Mouse (Mus musculus): ENCODE results near the gene Ankrd44.
"Not testable (repeated sequence)": the region's sequence is repeated elsewhere in the genome, so short reads cannot be mapped to it uniquely, and the experiment has no call there.

The Ankrd44 gene

GRCm38 (mm10) chr1:54925971-54926771 is at the start of gene Ankrd44:
Gene Ankrd44 (minus strand): TSS chr1:54926387.
- peak; percentile 79 for DNase-seq (ENCODE audit: low spot score)

DNA sequence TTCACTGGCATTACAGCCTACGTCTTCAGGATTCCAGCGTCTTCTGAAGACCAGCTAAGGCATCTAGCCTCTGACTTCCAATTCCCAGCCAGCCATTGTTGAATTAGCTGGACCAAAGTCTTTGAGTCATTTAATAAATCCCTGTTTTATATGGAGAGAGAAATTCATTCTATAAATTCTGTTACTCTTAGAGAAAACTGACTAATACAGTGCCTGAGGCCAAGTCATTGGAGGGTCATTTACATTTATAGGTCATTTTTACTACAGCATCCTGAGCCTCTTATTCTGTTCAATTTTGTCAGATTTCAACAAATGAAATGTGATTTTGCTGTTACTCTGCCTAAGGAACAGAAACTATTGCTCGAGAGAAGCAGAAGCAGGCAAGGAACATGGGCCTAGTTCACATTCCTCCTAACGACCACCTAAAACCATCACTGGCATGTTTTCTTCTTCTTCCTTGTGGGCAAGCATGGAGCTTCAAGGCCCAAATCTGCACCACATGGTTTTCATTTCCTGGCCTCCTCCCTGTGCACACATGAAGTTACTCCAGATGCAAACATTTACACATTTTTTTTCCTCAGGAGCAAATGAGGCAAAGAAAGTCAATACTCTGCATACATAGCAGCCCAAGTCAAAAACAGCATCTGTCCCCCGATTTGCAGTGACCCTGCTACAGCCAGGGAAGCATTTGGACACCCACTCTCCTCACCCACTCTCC is 45.7 kb upstream of the Ankrd44 start:
- DNase-seq (ENCODE audit: low spot score) = no peak

DNA sequence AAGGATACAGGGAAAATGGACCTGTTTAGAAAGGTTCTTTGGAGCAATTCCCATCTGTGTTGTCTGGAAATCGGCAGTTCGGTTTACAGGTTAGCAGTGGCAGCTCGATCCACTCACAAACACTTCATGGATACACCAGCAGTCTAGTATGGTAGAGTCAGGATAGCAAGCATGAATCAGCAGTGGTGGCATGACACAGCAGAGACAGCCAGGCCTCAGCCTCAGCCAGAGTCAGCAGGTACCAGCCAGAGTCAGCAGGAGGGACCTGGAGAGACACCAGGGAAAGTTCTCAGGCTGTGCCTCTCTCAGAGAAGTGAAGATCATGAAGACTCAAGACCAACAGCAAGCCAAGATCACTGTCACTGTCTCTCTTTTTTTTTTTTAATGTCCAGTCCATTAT is 40.7 kb upstream of the Ankrd44 start:
- no peak for DNase-seq (ENCODE audit: low spot score)

DNA sequence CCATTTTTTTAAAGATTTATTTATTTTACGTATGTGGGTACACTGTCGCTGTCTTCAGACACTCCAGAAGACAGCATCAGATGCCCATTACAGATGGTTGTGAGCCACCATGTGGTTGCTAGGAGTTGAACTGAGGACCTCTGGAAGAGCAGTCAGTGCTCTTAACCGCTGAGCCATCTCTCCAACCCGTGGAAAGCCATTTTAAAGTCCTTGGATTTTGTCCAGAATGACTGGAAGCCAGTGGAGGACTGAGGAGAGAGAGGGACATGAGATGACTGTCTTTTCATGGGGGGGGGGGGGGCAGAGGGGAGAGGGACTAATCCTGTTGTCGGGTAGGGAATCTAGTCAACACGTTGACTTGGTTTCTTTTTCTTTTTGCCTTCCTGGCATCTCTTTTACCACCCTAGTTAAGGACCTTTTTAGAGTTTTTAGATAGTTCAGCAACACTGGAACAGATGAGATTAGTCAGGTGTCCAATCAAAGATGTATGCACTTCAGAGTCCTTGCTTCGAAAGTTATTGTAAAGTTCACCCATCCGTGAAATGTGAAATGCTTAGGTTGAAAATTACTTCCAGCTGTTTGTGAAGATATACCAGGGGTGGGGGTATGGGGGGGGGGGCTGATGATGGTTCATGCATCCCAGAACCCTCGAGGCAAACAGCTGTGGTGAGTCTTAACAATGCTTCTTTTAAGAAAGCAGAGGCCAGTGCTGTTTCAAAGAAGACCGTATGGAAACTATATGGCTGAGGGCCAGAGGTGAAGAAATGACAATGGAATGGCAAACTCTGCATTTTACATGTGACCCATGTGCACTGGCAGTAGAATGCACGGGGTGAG is 39.2 kb upstream of the Ankrd44 start:
- DNase-seq (ENCODE audit: low spot score) = no peak

DNA sequence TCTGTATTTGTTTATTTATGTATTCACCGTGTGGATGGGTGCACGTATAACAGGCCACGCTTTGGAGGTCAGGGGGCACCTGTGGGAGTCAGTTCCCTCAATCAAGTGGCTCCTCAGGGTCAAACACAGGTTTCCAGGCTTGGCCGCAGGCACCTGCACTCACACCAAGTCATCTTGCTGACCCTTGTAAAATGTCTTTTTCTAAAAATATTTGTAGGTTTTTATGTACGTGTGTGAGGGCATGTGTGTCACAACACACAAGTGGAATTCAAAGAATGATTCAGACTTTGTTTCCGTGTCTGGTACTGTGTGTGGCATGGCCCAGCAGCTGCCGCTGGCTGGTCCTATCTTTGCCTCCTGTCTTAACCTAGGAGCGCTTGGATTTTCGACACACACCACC is 35.5 kb upstream of the Ankrd44 start:
- no peak for DNase-seq (ENCODE audit: low spot score)

GRCm38 (mm10) chr1:54960613-54961165 is 34.5 kb upstream of the Ankrd44 start:
- DNase-seq (ENCODE audit: low spot score) = no peak

DNA sequence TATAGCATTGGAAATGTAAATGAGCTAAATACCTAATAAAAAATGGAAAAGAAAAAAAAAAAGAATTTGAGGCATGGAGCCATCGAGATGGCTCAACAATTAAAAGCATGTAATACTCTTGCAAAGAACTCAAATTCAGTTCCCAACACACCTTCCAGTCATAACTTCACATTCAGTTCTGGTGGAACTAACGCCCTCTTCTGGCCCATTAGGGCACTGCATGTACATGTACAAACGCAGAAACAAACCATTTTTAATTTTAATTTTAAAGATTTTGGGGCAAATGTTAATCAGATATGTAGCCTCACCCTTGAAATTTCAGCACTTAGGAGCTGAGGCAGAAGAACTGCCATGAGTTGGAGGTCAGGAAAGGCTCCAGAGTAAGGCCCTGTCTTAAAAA is 32.3 kb upstream of the Ankrd44 start:
- no peak for DNase-seq (ENCODE audit: low spot score)

DNA sequence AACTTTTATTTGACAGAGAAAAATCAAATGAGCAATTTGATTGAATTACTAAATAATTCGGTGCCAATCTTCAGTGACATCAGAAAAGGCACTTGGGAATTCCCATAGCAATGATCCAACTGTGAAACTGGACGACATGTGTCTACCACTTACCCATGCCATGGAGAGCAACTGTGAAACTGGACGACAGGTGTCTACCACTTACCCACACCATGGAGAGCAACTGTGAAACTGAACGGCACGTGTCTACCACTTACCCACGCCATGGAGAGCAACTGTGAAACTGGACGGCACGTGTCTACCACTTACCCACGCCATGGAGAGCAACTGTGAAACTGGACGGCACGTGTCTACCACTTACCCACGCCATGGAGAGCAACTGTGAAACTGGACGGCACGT is 30.8 kb upstream of the Ankrd44 start:
- not testable (repeated sequence) for DNase-seq (ENCODE audit: low spot score)

DNA sequence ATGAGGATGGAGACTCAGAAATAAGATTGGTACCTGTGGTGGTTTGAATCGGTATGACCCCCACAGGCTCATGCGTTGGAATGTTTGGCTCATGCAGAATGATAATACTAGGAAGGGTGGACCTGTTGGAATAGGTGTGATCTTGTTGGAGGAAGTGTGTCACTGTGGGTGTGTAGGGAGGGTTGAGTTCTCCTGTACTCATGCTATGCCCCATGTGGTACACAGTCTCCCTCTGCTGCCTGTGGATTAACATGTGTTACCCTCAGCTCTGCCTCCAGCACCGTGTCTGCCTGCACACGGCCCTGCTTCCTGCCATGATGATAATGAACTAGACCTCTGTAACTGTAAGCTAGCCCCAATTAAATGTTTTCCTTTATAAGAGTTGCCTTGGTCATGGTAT is 28.7 kb upstream of the Ankrd44 start:
- no peak for DNase-seq (ENCODE audit: low spot score)

DNA sequence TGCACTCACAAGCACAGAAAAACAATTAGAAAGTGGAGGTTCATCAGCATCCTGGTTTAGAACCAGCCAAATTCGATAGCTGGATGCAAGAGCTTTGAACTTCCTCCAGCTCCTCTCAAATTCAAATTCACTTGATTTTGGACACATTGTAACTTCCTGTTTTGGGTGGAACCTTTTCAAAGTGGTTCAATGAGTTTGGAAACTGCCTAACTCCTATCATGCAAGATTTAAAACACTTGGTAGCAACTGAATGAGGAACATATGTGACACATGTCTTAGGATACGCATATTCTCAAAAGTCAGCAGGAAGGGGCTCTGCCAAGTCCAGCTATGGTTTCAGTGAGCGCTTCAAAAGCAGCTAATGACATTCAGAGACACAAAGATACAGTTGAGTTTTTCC is 18.5 kb upstream of the Ankrd44 start:
- no peak for DNase-seq (ENCODE audit: low spot score)

DNA sequence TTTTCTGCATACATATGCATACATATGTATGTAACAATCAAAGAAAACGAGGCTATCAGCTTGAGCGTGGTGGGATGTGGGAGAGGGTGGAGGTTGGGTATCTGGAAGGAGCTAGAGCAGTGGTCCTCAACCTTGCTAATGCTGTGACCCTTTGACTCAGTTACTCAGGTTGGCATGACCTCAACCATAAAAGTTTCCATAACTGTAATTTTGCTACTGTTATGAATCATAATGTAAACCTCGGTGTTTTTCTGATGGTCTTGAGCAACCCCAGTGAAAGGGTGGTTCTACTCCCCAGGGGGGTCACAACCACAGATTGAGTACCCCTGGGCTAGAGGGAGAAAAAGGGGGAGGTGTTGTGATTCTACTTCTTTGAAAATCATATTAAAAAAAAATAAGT is 9.3 kb upstream of the Ankrd44 start:
- DNase-seq (ENCODE audit: low spot score) = no peak

- DNase-seq (ENCODE audit: low spot score) = no peak
These were observed 8.7 kb upstream of the Ankrd44 start for GRCm38 (mm10) chr1:54934911-54935310.

DNA sequence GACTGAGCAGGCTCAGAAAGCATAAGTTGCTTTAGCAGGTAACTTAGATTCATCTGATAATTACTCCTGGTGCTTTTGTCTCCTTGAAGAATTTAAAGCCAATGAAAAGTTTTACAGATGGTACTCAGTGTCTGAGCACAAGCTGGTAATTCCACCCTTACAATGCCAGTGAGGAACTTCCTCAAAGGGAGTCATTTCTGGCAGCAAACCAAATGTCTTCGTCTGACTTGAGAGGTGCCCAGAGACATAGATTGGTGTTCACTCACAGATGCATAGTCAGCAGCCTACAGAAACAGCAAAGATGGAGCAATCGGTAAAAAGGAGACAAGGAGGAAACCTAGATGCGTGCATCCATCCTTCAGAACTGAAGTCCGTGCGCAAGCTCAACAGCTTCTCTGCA is 7.5 kb upstream of the Ankrd44 start:
- DNase-seq (ENCODE audit: low spot score) = no peak

GRCm38 (mm10) chr1:54932456-54933115 is 6.4 kb upstream of the Ankrd44 start:
- DNase-seq (ENCODE audit: low spot score) = no peak

DNA sequence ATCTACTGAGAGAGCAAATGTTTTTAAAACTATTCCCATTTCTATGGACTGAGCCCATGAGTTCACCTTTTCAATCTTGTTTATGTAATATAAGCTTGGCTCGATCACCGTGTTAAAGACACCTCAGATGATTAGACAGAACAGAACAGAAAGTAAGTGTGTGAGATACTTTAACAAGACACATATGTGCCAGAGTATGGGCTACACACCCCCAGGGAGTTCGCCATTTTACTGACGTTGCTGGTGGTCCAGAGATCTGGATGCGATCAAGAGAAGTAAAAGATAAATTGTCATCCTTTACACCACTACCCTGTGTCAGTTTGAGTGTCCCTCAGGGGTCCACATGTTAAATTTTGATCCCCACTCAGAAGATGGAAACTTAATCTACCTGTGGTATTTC is 5.0 kb upstream of the Ankrd44 start:
- DNase-seq (ENCODE audit: low spot score) = no peak

- DNase-seq (ENCODE audit: low spot score) = no peak
These were observed 4.5 kb upstream of the Ankrd44 start for GRCm38 (mm10) chr1:54930670-54931200.

DNA sequence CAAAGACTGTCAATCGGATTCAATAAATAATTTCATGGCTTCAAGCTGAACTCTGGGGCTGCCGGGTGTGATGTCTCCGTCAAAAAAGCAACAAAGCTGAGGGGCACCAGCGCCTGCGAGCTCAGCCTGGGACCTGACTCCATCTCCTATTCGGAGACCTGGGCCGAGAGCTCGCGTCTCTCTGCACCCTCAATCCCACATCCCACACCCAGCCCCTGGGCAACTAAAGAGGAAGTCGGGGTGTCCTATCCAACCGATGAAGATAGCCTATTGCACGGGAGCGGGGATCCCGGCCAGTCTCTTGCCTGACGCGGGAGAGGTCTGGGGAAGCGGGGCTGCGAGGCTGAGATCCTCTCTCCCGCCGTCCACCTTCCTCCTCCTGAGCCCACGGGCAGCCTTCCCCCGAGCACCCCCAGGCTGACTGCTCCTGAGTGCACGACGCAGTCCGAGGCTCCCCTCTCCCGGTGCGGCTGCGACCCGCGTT is 694 bp downstream of the Ankrd44 start:
- DNase-seq (ENCODE audit: low spot score) = peak; percentile 29

- no peak for DNase-seq (ENCODE audit: low spot score)
These were observed 1.4 kb downstream of the Ankrd44 start for GRCm38 (mm10) chr1:54924760-54925159.

GRCm38 (mm10) chr1:54924309-54924685 is 1.9 kb downstream of the Ankrd44 start:
- DNase-seq (ENCODE audit: low spot score) = no peak

- no peak for DNase-seq (ENCODE audit: low spot score)
These were observed 2.5 kb downstream of the Ankrd44 start for GRCm38 (mm10) chr1:54923366-54924308.

Measured in adipocyte (in vitro differentiated cells).